Mouse (Mus musculus): ENCODE measurements around the gene Gm21976.

The Gm21976 gene

DNA sequence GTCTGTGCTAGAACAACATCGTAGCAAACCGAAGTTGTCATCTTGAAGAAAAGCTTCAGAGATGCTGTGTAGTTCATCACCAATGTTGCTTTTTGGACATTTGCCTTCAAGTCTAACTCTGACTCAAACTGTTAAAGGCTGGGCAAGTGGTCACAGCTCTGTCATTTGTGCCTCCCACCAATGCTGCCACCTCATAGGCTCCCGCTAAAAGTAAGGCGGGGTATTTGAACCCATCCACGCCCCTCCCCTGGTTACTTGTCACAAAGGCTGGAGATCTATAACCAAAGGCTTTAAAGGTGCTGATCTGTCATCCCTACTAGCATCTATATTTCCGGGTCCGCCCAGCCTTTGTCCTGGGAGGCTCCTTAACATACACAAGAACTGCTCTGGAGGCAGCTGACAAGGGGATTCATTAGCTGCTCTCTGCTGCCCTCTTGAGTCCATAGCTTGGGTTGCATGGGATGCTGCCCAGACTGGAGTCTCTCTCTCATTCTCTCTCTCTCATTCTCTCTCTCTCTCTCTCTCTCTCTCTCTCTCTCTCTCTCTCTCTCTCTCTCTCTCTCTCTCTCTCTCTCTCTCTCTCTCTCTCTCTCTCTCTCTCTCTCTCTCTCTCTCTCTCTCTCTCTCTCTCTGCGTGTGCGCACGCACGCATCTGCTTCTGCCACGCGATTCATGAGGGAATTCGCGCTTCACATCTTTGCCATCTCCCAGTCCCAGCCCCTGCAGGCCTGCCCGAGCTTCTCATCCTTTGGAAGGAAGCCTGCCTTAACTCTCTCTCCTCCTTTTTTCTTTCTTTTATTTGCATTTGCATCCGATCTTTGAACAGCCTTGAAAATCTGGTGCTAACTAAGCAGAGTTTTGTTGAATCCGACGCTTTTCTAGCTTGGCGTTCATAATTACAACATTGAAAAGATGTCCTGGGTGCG, 19.4 kb downstream of the Gm21976 start:
- DNase-seq, result peak; percentile 89

DNA sequence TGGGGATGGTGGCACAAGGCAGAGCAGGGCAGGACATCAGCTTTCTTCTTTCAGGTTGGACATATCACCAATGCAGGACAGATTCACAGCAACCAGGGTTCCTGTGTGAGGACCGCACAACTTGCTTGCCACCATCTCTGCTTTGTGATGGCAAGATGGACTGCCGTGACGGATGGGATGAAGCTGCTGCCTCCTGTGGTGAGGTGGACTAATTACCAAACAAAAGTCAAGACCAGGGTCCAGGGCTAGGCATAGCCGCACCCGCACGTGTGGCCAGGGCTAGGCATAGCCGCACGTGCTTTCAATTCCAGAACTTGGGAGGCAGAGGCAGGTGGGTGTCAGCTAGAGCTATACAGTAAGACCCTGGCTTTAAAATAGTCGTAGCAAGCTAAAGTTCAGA, 25.6 kb downstream of the Gm21976 start:
- no peak for DNase-seq

DNA sequence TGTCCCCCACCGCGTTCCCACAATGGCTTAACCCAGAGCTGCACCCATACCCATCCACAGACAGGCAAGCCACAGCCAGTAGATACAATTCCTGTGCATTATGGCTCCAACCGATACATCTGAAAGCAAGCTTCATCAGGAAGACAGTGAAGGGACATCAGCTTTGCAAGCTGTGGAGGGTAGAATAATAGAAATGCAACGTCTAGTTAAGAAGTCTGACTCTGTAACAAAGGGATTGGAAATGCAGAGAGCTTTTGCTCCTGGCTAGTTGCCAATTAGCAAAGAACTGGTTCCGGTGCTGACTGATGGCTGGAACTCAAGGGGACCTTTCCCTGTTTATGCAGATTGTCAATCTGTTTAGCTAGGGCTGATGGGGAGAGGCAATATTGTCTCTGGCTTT, 26.7 kb downstream of the Gm21976 start:
- DNase-seq, result peak; percentile 27

DNA sequence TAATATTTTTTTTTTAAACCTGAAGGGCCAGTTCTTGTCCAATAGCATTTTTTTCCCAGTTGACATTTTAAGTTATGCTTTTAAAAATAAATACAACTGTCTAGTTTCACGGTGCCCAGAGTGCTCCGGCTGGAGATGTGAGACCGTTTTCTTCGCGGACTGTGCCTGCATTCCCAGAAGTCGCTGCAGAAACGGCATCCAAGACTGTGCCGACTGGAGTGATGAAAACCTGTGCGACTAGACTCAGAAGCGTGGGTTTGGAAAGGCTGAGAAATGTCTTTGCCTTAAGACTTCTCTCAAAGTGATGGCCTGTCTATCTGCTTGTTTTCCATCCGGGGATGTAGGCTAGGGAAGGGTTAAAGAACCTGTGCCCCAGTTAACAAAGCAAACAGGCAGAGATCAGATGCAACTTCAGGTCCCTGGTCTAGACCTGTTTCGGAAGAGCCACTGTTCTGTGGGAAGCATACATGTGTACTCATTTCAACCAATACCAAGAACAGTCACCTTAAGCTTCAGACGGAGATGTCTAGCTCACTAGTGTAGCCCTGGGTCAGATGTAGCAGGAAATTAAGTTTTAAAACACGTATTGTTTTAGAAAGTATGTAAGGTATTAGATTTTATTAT, 27.3 kb downstream of the Gm21976 start:
- no peak for DNase-seq

DNA sequence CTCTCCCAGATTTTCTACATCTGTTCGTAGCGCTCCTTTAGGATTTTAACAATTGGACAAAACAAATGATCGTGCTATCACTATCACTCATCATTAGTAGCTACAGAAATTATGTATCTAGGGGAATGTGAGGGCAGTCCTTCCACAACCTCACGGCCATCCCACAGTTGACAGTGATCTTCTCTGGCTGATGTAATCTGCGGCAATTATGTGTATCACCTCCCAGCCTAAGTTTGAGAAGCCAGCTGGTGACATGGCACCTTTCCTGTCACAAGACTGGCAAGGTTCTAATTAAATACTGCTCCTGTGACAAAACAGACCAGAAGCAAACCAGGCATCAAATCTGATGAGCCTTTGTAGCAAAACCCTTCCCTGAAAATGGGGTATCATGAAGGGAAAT, 28.3 kb downstream of the Gm21976 start:
- no peak for DNase-seq

DNA sequence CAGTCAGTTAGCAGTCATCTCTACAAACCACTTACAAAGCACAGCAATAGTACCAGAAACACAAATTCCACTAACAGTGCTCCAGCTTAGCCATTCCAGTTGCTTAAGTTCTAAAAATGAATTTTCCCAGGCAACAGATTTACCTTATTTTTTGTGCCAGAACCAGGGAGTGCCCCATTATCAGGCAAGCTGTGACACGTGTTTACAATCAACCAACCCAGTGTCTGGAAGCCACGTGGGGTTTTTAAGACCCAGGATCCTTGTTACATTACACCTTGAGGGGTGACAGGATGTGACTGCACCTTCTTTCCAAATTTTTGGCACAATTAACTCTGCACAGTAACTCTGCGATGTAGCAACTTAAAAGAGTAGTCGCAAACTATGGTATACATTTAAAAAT, 29.0 kb downstream of the Gm21976 start:
- DNase-seq, result no peak

DNA sequence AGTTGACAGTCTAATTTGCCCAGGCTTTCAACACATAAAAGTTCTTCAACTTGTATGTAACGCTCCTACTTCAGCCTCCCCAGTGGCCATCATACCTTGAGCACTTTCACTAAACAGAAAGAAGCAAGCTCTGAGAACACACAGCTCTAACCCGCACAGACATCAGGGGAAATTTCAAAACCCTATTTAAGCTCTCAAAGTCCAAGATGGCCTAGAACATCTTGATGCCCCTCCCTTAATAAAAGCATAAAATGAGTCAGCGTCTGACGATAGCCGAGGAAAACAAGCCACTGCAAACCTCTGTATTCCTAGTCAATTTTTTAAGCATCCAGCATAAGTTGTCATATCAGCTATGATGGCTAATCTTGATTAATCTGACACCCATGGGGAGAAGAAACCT, 31.9 kb downstream of the Gm21976 start:
- no peak for DNase-seq

DNA sequence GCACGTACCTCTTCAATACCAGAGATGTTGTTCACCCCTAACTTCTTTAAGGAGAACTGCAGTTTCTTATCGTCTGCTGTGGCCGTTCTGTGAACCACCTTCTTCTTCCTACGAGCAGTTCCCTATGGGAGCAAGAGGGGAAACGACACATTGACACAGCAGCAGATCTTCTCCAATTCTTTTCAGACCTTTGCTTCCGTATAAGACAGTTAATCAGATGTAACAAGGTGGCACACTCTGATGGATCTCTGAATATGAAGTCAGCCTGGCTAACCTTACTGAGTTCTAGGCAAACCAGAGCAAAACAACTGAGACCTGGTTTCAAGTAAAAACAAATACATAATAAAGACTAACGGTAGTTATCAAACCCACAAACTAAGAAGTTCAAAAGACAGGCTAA, 33.9 kb downstream of the Gm21976 start:
- no peak for DNase-seq

DNA sequence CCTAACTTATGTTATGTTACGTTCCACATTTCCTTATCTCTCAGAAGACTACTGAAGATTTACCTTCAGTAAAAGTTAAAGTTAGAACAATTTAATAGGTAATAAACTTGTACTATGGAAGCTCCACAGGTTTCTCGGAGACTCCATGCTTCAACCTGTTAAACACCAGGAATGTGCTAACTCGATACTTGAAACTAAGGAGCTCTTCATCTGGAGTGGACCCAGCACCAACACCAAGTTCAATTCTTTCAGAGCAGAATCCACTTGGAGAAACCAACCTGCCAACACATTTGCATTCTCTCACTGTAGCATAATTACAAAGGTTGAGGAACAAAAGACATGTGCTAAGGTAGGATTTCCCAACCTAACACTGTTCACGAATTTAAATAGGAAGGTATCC, 35.4 kb downstream of the Gm21976 start:
- DNase-seq, result no peak

DNA sequence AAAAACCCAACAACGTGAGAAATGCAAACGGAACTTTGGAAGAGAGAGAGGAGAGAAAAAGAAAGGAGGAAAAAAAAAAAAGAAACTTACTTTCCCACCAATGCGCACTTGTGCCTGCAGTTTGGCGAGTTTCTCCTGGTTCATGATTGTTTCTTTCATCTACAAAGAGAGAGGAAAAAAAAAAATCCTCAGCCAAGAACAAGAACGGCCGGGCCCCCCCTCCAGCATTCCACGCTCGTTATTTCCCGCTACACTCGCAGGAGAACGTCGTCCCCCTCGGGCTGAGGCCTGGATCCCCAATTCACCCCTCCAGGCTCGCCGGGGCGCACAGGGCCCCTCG, 36.4 kb downstream of the Gm21976 start:
- no peak for DNase-seq

DNA sequence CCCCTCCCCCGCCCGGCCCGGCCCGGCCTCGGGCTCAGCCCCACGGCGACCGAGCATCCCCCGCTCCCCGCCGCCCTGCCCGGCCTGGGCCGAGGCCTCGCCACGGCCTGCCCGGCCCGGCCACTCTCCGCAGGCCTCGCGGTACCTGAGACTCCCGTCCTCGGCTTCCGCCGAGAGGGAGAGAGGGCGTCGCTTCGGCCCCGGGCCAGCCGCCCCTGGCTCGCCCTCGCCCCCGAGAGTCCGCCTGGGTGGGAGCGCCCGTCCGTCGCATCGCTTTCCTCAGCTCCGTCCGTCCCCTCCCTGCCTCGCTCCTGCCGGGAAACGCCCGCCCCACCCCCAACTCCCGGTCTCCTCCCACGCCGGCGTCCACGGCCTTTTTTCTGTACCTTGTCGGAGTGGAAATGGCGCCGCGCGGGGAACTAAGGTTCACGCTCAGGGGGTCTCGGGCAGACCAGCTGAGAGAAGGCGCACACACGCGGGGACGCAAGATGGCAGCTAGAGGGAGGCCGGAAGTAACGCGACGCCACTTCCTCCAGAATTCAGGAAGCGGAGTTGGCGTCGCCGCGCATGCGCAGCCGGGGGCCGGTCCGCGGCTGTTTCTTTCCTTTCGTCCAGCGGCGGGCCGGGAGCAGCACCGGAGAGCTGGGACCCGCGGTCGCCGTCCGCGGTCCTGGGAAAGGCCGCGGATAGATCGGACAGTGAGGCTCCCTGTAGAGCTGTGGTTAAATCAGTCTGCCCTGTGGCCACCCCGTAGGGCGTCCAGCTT, 37.0 kb downstream of the Gm21976 start, which contains the start of gene Btf3:
Gene Btf3 (minus strand): TSS at position 527 of the 766 bp plus-strand sequence.
- peak; percentile 95 for DNase-seq

DNA sequence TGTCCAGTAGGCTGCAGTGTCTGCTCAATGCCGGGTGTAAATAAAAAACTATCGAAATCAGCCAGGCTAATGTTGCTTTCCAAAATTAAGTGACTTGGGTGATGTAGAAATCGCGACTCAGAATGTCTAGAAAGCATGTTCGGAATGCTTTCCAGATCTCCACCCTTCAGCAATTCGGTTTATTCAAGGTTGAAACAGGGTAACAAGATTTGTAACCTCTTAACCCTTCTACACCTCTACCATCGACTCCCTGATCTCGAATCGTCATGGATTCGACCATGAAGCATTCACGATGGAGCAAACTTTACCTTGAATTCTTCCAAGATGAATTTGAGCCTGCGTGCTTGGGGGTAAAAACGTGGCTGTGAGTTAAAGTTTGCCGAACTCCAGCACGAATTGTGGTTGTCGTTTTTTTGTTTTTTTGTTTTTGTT, 37.6 kb downstream of the Gm21976 start:
- no peak for DNase-seq

DNA sequence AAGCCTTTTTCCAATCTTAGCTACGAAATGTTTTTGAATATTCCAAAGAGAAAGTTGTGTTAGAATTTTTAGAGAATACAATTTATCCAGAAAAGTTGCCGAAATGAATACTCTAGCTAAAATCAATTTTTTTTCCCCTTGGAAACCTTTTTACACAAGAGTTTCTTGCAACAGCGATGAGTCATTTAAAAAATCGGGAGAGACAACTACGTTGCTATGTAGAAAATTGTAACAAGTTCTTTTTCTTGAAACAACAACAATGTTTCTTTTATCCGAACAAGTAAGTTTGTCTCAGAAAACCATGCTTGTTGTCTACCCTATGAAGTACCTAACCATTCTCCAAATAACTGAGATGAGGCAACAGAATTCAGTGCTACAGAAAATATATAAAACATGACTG, 38.2 kb downstream of the Gm21976 start:
- no peak for DNase-seq

DNA sequence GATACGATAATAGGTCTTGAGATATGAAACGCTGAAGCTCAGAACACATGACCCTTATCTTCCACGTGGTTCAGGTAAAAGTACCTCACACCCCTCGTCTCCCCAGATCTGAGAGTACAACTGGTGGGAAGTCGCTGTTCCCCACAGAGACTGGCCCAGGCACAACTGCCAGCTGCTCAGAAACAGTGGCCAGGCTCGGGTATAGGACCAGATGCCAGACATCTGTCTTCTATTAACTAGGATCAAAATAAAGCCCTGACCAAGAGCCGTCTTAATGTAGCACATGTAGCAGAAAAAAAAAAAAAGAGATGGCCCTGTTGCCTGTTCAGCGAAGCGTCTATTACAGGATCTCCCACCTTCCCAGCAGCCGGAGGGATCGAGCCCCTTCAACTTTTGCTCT, 45.3 kb downstream of the Gm21976 start:
- DNase-seq, result no peak

DNA sequence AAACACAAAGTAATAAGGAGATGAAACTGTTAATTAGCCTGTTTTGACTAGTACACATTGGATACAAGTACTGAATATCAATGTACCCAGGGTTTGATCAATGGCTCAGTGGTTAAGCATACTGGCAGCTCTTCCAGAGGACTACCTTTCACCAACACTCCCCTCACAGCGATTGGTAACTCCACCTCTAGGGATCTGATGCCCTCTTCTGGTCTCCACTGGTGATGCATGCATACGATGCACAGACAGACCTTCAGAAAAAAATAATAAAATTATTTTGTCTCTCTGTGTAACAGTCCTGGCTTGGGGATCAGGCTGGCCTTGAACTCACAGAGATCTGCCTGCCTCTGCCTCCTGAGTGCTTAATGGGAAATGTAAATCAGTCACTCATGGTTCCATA, 52.4 kb downstream of the Gm21976 start:
- peak; percentile 70 for DNase-seq

DNA sequence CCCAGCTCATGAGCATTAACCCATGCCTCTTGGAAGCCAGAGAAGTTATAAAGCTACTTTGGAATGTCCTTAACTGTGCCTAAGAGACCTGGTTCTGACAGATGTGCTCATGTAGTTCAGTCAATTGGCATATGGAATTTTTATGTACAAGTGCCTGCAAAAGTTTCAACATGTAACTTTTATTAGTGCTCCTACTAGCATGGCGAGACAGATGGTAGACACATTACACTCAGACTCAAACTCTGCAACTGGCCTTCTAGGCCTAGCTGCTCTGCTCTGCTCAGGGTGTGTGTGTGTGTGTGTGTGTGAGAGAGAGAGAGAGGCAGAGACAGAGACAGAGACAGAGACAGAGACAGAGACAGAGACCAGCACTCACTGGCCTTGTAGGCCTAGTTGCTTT, 56.5 kb downstream of the Gm21976 start:
- no peak for DNase-seq

DNA sequence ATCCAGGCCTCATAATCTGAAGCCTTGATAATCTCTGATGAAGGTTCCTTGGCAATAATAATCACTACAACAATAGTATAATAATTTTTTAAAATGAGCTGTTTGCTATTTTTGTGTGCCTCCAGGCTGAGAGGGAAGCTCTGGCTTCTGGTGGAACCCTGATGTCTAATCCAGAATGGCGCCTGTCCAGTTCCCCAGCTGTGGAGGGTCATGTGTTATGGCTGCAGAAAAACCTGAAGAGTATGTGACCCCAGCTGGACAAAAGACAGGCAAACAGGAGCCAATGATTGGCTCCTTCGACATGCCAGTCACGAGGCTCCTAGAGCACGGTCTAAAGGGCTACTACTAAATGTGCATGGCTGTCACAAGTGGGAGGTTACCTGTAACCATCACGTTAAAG, 60.8 kb downstream of the Gm21976 start:
- peak; percentile 70 for DNase-seq

DNA sequence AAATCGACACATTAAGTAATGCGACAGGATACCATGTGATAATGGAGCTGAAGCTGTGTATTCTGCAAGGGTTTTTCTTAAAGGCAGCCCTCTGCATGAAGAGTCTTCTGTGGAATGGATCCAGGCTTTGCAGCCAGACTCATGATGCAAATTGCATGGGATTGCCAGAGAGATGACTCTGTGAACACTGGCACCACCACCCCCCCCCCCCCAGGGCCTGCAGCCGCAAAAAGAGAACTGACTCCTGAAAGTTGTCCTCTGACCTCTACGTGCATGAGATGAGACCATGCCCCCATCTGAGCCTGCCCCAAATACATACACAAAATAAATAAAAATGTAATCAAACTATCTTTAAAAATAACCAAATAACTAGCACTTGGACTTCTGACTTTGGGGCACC, 69.8 kb downstream of the Gm21976 start:
- no peak for DNase-seq

DNA sequence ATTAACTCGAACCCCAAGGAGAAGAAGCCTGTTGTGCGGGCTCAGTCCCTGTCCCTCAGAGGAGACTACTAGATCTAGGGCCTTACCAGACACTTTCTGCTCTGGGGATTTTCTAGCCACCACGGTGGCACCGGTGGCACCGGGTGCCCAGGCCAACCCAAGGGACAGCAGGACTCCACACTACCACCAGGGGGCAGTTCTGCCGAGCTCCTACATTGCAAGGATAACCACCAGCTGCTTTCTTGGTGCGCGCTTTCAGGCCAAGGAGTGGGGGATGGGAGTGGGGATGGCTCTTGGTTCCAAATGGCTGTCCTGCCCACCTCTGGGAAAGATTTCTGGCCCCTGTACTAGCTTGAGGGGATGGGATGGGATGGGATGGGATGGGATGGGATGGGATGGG, 71.8 kb downstream of the Gm21976 start:
- DNase-seq, result peak; percentile 44

DNA sequence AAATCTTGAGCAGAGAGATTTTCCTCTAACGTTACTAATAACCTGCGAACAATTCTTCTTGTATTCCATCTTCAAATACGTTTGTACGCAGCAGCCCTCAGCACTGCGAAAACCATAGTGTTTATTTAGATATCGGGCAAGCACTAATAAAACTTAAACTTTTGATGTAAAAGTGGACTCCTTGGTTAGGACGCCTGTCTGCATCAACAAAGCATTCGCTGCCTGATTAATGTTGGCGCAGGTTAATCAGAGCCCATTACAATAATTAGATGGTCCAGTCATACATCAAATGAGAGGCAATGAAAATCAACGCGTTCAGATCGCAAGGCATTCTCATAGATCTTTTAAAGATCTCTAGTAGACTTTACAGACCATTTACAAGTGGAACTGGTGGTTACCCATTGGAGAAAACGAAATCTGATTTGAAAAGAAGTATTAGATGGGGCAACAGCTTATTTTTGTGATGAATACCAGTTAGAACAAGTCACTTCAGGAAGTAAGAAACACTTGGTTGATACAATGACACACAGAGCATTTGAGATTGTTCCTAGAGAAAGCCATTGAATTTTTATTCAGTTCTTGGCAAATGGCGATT, 72.8 kb downstream of the Gm21976 start:
- no peak for DNase-seq

DNA sequence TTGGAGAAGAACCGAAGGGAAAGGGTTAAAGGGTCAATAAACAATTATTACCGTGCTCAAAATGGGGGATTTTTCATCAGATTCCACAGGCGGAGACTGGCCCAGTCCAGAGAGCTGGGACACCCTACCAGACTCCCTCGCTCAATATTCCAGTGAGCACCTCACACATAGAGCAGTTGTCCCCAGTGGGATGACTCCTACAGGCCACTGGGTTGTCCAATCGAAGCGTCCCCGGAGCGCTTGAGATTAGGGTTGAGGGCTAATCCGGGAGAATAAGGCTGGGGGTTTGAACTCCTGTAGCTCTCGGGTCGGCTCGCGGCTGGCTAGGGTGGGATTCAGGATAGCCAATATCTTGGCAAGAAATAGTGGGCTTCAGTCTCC, 74.0 kb downstream of the Gm21976 start:
- DNase-seq, result no peak

DNA sequence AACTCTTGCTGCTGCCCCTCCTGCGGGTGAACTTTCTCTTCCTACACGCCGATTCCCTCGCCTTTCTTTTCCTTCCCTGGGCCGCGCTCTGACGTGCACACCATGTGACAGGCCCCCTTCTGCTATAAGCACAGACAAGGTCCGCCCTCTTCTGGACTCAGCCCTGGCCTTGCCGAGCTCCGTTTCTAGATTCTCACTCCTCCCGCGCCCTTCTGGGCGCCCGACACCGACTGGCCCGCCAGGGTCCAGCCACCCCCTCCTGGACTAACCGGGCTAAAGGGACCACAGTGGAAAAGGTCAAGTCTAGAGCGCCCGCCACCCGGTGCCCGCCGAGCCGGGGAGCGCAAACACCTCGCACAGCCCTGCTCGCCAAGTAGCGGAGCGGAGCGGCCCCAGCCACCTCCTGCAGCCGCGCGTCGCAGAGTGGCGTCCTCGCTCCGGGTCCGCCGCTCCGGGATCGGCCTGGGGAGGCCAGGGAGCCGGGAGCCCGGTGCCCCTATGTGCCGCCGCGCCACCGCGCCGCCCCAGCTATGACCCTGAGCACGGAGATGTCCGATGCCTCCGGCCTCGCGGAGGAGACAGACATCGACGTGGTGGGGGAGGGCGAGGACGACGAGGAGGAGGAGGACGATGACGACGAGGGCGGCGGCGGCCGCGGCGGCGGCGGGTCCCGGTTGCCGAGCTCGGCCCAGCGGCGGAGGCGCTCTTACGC, 74.6 kb downstream of the Gm21976 start, which contains the start of gene Foxd1:
Gene Foxd1 (plus strand): TSS at position 153 of the 712 bp plus-strand sequence.
- DNase-seq, result peak; percentile 38
